Mouse (Mus musculus) lung, embryonic 14.5 days (tissue): ENCODE results near the gene Serpinb6c. TPM values are rescaled to one million over a fixed set of nuclear protein-coding genes. Genes with fewer than 3 reads are reported as not detected.
"Not testable (repeated sequence)": the region's sequence is repeated elsewhere in the genome, so short reads cannot be mapped to it uniquely, and the experiment has no call there.

Experiments used
- ATAC-seq: fragments of 200-750 bp; cut with Nextera tagmentation; 2 replicates; pipeline ENCODE4 v1.8.0; 2017; ENCODE audit warnings: mild to moderate bottlenecking, moderate TSS enrichment, moderate library complexity; ENCODE audit not compliant: insufficient read depth
- DNase-seq: peaks from one replicate; pipeline ENCODE4 v3.0.0-alpha.2; 2015
- H3K27ac ChIP-seq: fragments of 300-500 bp; sonication (generic); 2 replicates; pipeline ENCODE4 v1.5.1; 2014; ENCODE audit warnings: low read depth, mild to moderate bottlenecking, moderate library complexity
- H3K27me3 ChIP-seq: fragments of 300-500 bp; sonication (generic); 2 replicates; pipeline ENCODE4 v1.6.1; 2014; ENCODE audit warnings: low read length, control low read depth; ENCODE audit not compliant: insufficient read depth
- H3K36me3 ChIP-seq: fragments of 300-500 bp; sonication (generic); 2 replicates; pipeline ENCODE4 v1.6.1; 2014; ENCODE audit warnings: control low read depth; ENCODE audit not compliant: insufficient read depth
- H3K4me1 ChIP-seq: fragments of 300-500 bp; sonication (generic); 2 replicates; pipeline ENCODE4 v1.6.1; 2014; ENCODE audit warnings: antibody characterized with exemption, control low read depth; ENCODE audit not compliant: insufficient read depth
- H3K4me2 ChIP-seq: fragments of 300-500 bp; sonication (generic); 2 replicates; pipeline ENCODE4 v1.6.1; 2014; ENCODE audit warnings: mild to moderate bottlenecking
- H3K4me3 ChIP-seq: fragments of 300-500 bp; sonication (generic); 2 replicates; pipeline ENCODE4 v1.5.1; 2014; ENCODE audit warnings: low read depth, low read length
- H3K9ac ChIP-seq: fragments of 300-500 bp; sonication (generic); 2 replicates; pipeline ENCODE4 v1.6.1; 2014
- H3K9me3 ChIP-seq: fragments of 300-500 bp; sonication (generic); 2 replicates; pipeline ENCODE4 v1.6.1; 2016; ENCODE audit warnings: low read depth, low read length, control low read depth
- CTCF ChIP-seq: IDR thresholded peaks from 2 replicates; pipeline ENCODE4 v1.5.1; 2016; ENCODE audit warnings: antibody characterized with exemption, low read depth
- WGBS: fragments of 180-500 bp; shearing (Covaris S2); extraction: QIAGEN DNeasy Blood & Tissue Kit; methylation state at CpG from one replicate; pipeline ENCODE4 v1.1.7; 2014; 5-methylcytosine and 5-hydroxymethylcytosine counted together
- polyA plus RNA-seq: library from polyadenylated mRNA; unstranded; fragments of >200 nt; fragmentation: Nextera tagmentation; extraction: Ambion mirVana; gene quantifications from 2 replicates; pipeline ENCODE4 v1.2.1, GENCODE M21; 2014

Gene Serpinb6c
- polyA plus RNA-seq: not detected in 2 replicates

DNA sequence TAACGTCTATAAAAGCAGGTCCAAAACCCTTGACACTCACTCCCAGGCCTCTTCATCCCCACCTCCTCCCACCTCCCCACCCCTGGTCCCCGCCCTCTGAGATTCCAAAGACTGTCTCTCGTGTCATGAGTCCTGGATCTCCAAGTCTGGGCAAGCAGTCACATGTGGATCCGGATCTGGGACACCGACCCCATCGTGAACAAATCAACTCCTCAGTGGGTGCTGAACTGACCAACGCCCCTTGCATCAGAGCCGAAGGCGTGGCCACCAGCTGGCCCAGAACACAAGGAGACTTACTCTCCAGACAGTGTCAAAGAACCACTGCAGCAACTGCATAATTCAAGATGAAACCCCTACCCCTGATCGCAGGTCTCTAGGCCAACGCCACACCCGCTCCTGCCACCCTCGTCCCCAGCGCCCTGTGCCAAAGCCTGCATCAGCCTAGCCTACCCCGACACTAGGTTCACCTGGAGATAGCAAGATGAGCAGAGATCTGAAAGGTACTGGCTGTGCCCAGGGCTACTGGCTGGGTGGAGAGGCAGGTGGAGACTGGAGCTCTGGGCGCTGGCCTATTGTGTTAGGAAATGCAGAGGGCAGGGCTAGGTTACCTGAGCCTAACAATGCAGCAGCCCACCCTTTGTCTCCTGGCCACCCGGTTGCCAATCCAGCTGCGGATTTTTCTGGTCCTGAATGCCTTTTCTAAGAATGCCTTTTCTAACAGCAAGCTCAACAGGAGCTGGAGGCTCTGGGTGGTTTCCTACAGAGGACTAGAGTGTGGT lies at the start of gene Serpinb6c:
Gene Serpinb6c (minus strand): TSS at position 533 of the 779 bp plus-strand sequence.
- WGBS: 71% methylated on average over 18 of the region's 18 CpGs
- no peak for TF ChIP-seq CTCF
- H3K36me3 ChIP-seq: no peaks in the 10 kb centered on the region
- H3K27ac ChIP-seq: no peak within 1 kb of the TSS
- H3K4me1 ChIP-seq: no peaks in the 10 kb centered on the region
- H3K4me2 ChIP-seq: no peak within 1 kb of the TSS
- no peak within 1 kb of the TSS for H3K9ac ChIP-seq
- no peaks in the 10 kb centered on the region for H3K27me3 ChIP-seq
- DNase-seq: no peak
- no peaks in the 10 kb centered on the region for H3K9me3 ChIP-seq
- H3K4me3 ChIP-seq: no peak within 1 kb of the TSS
- no peak; the same call in 1 of the 2 replicates for ATAC-seq

GRCm38 (mm10) chr13:33952947-33953346 lies 47.4 kb upstream of the Serpinb6c start:
- Histone ChIP-seq H3K36me3 (no peaks in the 10 kb centered on the region), H3K4me1 (no peaks in the 10 kb centered on the region), H3K4me3 (no peak overlapping the region), H3K4me2 (no peak overlapping the region), H3K27me3 (no peaks in the 10 kb centered on the region), H3K9me3 (no peaks in the 10 kb centered on the region), H3K27ac (no peak overlapping the region), H3K9ac (no peak overlapping the region)
- TF ChIP-seq CTCF: no peak
- WGBS: 82% methylated on average over 2 of the region's 2 CpGs
- DNase-seq (no peak), ATAC-seq (no peak)

- TF ChIP-seq CTCF: no peak
- DNase-seq: no peak
- H3K36me3 ChIP-seq: no peaks in the 10 kb centered on the region
Measured at GRCm38 (mm10) chr13:33952075-33952449, 46.6 kb upstream of the Serpinb6c start.

GRCm38 (mm10) chr13:33951308-33952074 lies 46.0 kb upstream of the Serpinb6c start:
- Histone ChIP-seq H3K4me3 (no peak overlapping the region), H3K4me1 (no peaks in the 10 kb centered on the region), H3K27ac (no peak overlapping the region), H3K36me3 (no peaks in the 10 kb centered on the region), H3K4me2 (no peak overlapping the region), H3K27me3 (no peaks in the 10 kb centered on the region), H3K9ac (no peak overlapping the region), H3K9me3 (no peaks in the 10 kb centered on the region)
- DNase-seq: no peak
- ATAC-seq: no peak
- WGBS: 79% methylated on average over 4 of the region's 4 CpGs
- no peak for TF ChIP-seq CTCF

More at GRCm38 (mm10) chr13:33952075-33952449, 46.6 kb upstream of the Serpinb6c start:
- 48% methylated on average over 1 of the region's 1 CpGs for WGBS
- Histone ChIP-seq H3K4me1 (no peaks in the 10 kb centered on the region), H3K9ac (no peak overlapping the region), H3K9me3 (no peaks in the 10 kb centered on the region), H3K27ac (no peak overlapping the region), H3K4me3 (no peak overlapping the region), H3K27me3 (no peaks in the 10 kb centered on the region), H3K4me2 (no peak overlapping the region)
- ATAC-seq: no peak

DNA sequence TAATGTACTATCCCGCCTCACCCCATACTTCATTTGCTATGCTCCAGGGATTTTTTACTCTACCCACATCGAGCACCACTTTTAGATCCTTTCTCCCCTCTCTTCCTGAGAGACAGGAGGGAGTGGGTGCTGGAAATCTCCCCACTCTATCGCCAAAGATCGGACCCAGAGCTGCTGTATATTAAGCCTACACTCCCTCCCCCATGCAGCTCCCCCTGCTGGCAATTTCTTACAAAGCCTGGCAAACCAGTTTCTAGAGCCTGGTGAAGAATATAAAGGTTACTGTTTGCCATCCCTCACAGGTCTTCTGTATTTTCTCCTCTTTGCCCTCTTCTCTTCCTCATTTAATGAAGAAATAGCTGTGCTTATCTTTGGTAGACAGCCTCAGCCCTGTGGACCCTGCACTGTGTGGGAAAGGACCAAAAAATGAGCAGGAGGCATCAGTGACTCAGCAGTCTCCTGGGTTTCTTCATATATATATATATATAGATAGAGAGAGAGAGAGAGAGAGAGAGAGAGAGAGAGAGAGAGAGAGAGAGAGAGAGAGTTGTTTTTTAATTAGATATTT lies 36.8 kb upstream of the Serpinb6c start:
- Histone ChIP-seq H3K4me2 (no peak overlapping the region), H3K9me3 (no peaks in the 10 kb centered on the region), H3K27me3 (no peaks in the 10 kb centered on the region), H3K4me3 (no peak overlapping the region), H3K36me3 (no peaks in the 10 kb centered on the region), H3K9ac (no peak overlapping the region), H3K4me1 (no peaks in the 10 kb centered on the region), H3K27ac (no peak overlapping the region)
- TF ChIP-seq CTCF: peak; percentile 61
- peak; percentile 26 for DNase-seq
- 47% methylated on average over 4 of the region's 4 CpGs for WGBS
- no peak for ATAC-seq

DNA sequence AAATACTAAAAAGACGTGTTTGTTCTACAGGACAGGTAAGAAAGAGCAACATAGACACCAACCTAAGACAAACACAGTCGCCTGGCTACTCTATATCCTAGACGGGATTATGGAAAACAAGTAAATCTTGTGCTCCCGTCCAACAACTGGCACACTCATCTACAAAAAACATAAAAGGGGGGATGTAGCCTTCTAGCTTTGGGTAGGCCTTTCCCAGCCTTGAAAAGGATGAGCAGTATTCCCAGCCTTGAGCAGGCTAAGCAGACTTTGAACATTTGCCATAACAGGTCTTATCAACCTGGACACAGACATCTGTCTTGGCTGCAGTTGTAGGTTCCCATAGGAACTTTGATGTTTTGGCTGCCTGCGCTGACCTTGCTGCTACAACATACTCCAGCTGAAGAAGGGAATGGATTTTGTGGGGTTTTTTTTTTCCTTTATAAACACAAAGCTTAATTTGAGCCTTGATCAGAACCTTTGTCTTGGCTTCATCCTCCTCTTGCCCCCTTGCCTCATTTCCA lies 35.8 kb upstream of the Serpinb6c start:
- Histone ChIP-seq H3K4me3 (no peak overlapping the region), H3K27ac (no peak overlapping the region), H3K36me3 (no peaks in the 10 kb centered on the region), H3K9me3 (no peaks in the 10 kb centered on the region), H3K4me1 (peaks cover under 1% of the 10 kb centered on the region; the same call in 1 of the 2 replicates), H3K27me3 (no peaks in the 10 kb centered on the region), H3K4me2 (no peak overlapping the region), H3K9ac (no peak overlapping the region)
- DNase-seq (no peak), ATAC-seq (no peak)
- 80% methylated on average over 5 of the region's 5 CpGs for WGBS
- TF ChIP-seq CTCF: no peak

GRCm38 (mm10) chr13:33937587-33937986 lies 32.1 kb upstream of the Serpinb6c start:
- not testable (repeated sequence) for H3K9me3 ChIP-seq, H3K27me3 ChIP-seq, H3K4me2 ChIP-seq, H3K4me3 ChIP-seq, H3K27ac ChIP-seq, H3K36me3 ChIP-seq, H3K4me1 ChIP-seq, ATAC-seq, H3K9ac ChIP-seq, DNase-seq
